In genomic region chr5:105717294-105717693, GRCm38 (mm10) we compare ENCODE assay signal across 8 mouse cellular contexts. TPM values are rescaled to one million over a fixed set of nuclear protein-coding genes. Genes with fewer than 3 reads are reported as not detected.
DNase-seq lines count a peak whose midpoint lies in the region; ATAC-seq and TF ChIP-seq lines count a peak whose summit lies in the region.
"Had no signal": no experiment of that assay in that cellular context is flagged by ENCODE, and none has a peak within 500 bp of the region (broad histone marks: within the 10 kb centered on the region; RNA-seq: fewer than 3 reads in every experiment).

No protein-coding gene starts in this region.

- H3K36me3 ChIP-seq in hindbrain, embryonic 15.5 days = 0 out of 2 replicates have a peak, but pooled peaks cover 3% of the 10 kb centered on the region
- 0 out of 2 replicates have a peak, but pooled peaks cover 9% of the 10 kb centered on the region for H3K36me3 ChIP-seq in midbrain, embryonic 14.5 days (ENCODE audit: control insufficient read depth, insufficient read depth, low read length)

- H3K9me3 ChIP-seq in hindbrain, embryonic 15.5 days = no peaks in the 10 kb centered on the region
- no peaks in the 10 kb centered on the region for H3K9me3 ChIP-seq in midbrain, embryonic 14.5 days (ENCODE audit: control insufficient read depth, low read length)
- H3K9me3 ChIP-seq: neural tube, embryonic 12.5 days had no signal

- no peaks in the 10 kb centered on the region for H3K27me3 ChIP-seq in hindbrain, embryonic 15.5 days
- H3K27me3 ChIP-seq in midbrain, embryonic 14.5 days (ENCODE audit: control insufficient read depth, insufficient read depth, low read length) = no peaks in the 10 kb centered on the region
- H3K27me3 ChIP-seq: neural tube, embryonic 12.5 days had no signal

- no peak for ATAC-seq in hindbrain, embryonic 15.5 days (ENCODE audit: low FRiP score, low read depth)
- ATAC-seq in midbrain, embryonic 14.5 days (ENCODE audit: low FRiP score, low TSS enrichment) = peak; percentile 39; the same call in 1 of the 2 replicates

- no peak overlapping the region for H3K4me2 ChIP-seq in hindbrain, embryonic 15.5 days
- H3K4me2 ChIP-seq in midbrain, embryonic 14.5 days (ENCODE audit: low read length) = no peak overlapping the region
- H3K4me2 ChIP-seq: neural tube, embryonic 12.5 days had no signal

- H3K4me1 ChIP-seq in hindbrain, embryonic 15.5 days (replicated peaks) = peaks cover 40% of the 10 kb centered on the region
- peaks cover 14% of the 10 kb centered on the region for H3K4me1 ChIP-seq in midbrain, embryonic 14.5 days (ENCODE audit: control insufficient read depth, insufficient read depth, low read length)

- 0 out of 2 replicates have a peak overlapping the region, but pooled peaks have one; percentile 65 for H3K27ac ChIP-seq in layer of hippocampus, adult 2 months
- peak overlapping the region; percentile 37; the same call in 1 of the 2 replicates for H3K27ac ChIP-seq in hindbrain, embryonic 15.5 days (replicated peaks)
- H3K27ac ChIP-seq in midbrain, embryonic 14.5 days (replicated peaks; ENCODE audit: low read depth, low read length) = 0 out of 2 replicates have a peak overlapping the region, but pooled peaks have one; percentile 20
- H3K27ac ChIP-seq: neural tube, embryonic 12.5 days had no signal

- H3K9ac ChIP-seq in hindbrain, embryonic 15.5 days = no peak overlapping the region
- no peak overlapping the region for H3K9ac ChIP-seq in midbrain, embryonic 14.5 days (replicated peaks; ENCODE audit: low read length)
- H3K9ac ChIP-seq: neural tube, embryonic 12.5 days had no signal

- whole genome bisulfite sequencing in hindbrain, embryonic 15.5 days = 53% methylated on average over 7 of the region's 7 CpGs
- WGBS in midbrain, embryonic 14.5 days = 70% methylated on average over 7 of the region's 7 CpGs

- no peak overlapping the region for H3K4me3 ChIP-seq in layer of hippocampus, adult 2 months
- no peak overlapping the region for H3K4me3 ChIP-seq in hindbrain, embryonic 15.5 days
- no peak overlapping the region for H3K4me3 ChIP-seq in midbrain, embryonic 14.5 days (replicated peaks; ENCODE audit: low read depth, low read length)
- H3K4me3 ChIP-seq: neural tube, embryonic 12.5 days had no signal

- TF ChIP-seq POLR2A in brain, embryonic 14.5 days (IDR thresholded peaks at IDR 0.05; ENCODE audit: borderline replicate concordance, extremely low read depth, insufficient read depth, insufficient read length, poor library complexity, severe bottlenecking) = no peak

- TF ChIP-seq CTCF in layer of hippocampus, adult 2 months (conservative IDR thresholded peaks at IDR 0.05) = no peak
- TF ChIP-seq CTCF in brain, embryonic 14.5 days (IDR thresholded peaks at IDR 0.05; ENCODE audit: borderline replicate concordance, extremely low read depth, insufficient read depth, insufficient read length) = no peak

- DNase-seq in layer of hippocampus, adult 2 months (ENCODE audit: low spot score in 2 of 2) = no peak
- DNase-seq in layer of hippocampus, adult 18-20 months (ENCODE audit: low spot score in 2 of 2) = no peak
- peak; percentile 68 for DNase-seq in brain, embryonic 14.5 days (ENCODE audit: low read depth)
- DNase-seq in midbrain, embryonic 14.5 days = peak; percentile 43
- no peak for DNase-seq in cerebellum, adult 9-10 months
- DNase-seq in spleen, postnatal 10 days (ENCODE audit: low spot score in 2 of 2) = no peak

RNA-seq across cellular contexts. Expression of gene Lrrc8d, which starts 17.5 kb away (rescaled TPM):
- total RNA-seq in layer of hippocampus, adult 2 months (2021) = 10 to 100 TPM; 49.9 to 52.7 TPM
- total RNA-seq in layer of hippocampus, adult 18-20 months (2021) = 10 to 100 TPM; 46.8 to 47.8 TPM
- 9.3 and 25.4 TPM in 2 replicates for polyA plus RNA-seq in brain, embryonic 14.5 days (2012; rRNA removed)
- 29.7 and 35.6 TPM in 2 replicates for polyA plus RNA-seq in hindbrain, embryonic 15.5 days (2015; fragmentation: Nextera tagmentation; extraction: Ambion mirVana)
- 33.0 and 45.2 TPM in 2 replicates for polyA plus RNA-seq in midbrain, embryonic 14.5 days (2014; fragmentation: Nextera tagmentation; extraction: Ambion mirVana)

Comparison
In these comparisons a context has a peak if more than half of its experiments do, and no peak if none do; other contexts are left out.
1. DNase-seq: peak in brain, embryonic 14.5 days (single experiment) and midbrain, embryonic 14.5 days (single experiment); none in layer of hippocampus, adult 2 months (0 of 2), layer of hippocampus, adult 18-20 months (0 of 2), cerebellum, adult 9-10 months (single experiment) and spleen, postnatal 10 days (0 of 2).
2. Peak in every context shown above with its lines, with median percentiles within 50 percentile points of each other: H3K27ac ChIP-seq.